Mouse (Mus musculus): ENCODE data around the gene Sat2. TPM values are rescaled to one million over a fixed set of nuclear protein-coding genes. Genes with fewer than 3 reads are reported as not detected.
A peak's percentile ranks its signal among the peaks of the same experiment; 100 is the strongest.

Gene Sat2
- polyA plus RNA-seq, 1 experiment from 2014 or later = 18.3 TPM

DNA sequence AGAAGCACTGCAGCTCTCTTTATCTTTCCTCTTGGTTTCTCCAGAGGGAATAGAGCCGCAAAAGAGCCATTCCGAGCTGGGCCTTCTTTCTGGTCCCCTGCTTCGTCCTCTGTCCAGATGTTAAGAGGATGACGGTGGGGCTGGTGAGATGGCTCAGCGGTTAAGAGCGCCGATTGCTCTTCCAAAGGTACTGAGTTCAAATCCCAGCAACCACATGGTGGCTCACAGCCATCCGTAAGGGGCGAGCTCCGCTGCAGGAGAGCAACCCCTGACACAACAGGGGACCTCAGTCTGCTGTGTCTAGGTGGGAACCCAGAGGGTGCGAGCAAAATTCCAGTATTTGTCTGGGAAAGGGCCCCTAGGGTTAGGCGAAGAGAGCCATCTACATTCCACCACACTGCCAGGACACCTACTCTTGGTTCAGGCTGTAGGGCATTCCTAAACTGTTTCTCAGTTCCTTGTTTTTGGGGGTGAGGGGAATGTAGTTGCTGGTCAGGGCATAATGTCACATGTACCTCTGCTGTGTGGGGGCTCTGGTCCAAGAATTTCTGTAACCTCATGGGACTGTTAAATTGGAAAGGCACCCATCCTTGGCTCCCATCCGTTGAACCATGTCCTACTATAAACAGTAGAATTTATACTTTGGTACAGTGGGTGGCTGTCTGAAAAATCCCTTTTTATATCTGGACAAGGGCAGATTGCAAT lies 41.3 kb downstream of the Sat2 start:
- Histone ChIP-seq H3K36me3 (ENCODE audit: insufficient read depth) (peaks cover 57% of the 10 kb centered on the region), H3K9me3 (ENCODE audit: low read depth, low read length) (no peaks in the 10 kb centered on the region), H3K9ac (peak overlapping the region; percentile 59), H3K4me1 (ENCODE audit: insufficient read depth) (0 out of 2 replicates have a peak, but pooled peaks cover 3% of the 10 kb centered on the region), H3K27ac (ENCODE audit: low read depth) (peak overlapping the region; percentile 96), H3K27me3 (ENCODE audit: insufficient read depth, low read length) (no peaks in the 10 kb centered on the region), H3K4me2 (peak overlapping the region; percentile 64), H3K4me3 (ENCODE audit: low read depth, low read length) (peak overlapping the region; percentile 51)
- ATAC-seq (ENCODE audit: insufficient read depth) (peak; percentile 1; the same call in 1 of the 2 replicates), DNase-seq (no peak)
- TF ChIP-seq CTCF (IDR thresholded peaks at IDR 0.05; ENCODE audit: low read depth) = no peak
- WGBS = 55% methylated on average over 13 of the region's 13 CpGs

DNA sequence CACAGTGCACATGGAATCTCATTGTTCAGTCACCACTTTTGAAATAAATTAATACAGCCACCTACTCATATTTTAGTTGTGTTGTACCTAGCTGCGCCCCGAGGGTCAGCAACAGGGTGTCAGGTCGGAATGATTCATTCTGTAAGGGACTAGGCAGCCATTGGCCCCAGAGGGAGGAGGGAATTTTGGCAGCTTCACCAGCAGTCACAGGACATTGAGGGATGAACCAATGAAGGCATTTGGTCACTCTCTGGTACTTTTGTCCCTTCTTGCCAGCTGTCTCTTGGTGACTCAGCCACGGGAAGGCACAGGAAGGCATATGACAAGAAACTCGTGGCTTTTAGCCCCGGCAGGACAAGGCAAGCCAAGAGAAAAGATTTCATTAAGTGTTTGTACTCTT lies 42.0 kb downstream of the Sat2 start:
- no peak overlapping the region for H3K4me3 ChIP-seq (ENCODE audit: low read depth, low read length)
- ATAC-seq (ENCODE audit: insufficient read depth) (no peak), DNase-seq (no peak)
- H3K4me2 ChIP-seq = no peak overlapping the region
- no peaks in the 10 kb centered on the region for H3K9me3 ChIP-seq (ENCODE audit: low read depth, low read length)
- H3K36me3 ChIP-seq (ENCODE audit: insufficient read depth) = peaks cover 58% of the 10 kb centered on the region
- WGBS = 82% methylated on average over 6 of the region's 6 CpGs
- H3K4me1 ChIP-seq (ENCODE audit: insufficient read depth) = 0 out of 2 replicates have a peak, but pooled peaks cover 3% of the 10 kb centered on the region
- 0 out of 2 replicates have a peak overlapping the region, but pooled peaks have one; percentile 59 for H3K9ac ChIP-seq
- no peaks in the 10 kb centered on the region for H3K27me3 ChIP-seq (ENCODE audit: insufficient read depth, low read length)
- TF ChIP-seq CTCF (IDR thresholded peaks at IDR 0.05; ENCODE audit: low read depth) = no peak
- H3K27ac ChIP-seq (ENCODE audit: low read depth) = 0 out of 2 replicates have a peak overlapping the region, but pooled peaks have one; percentile 96

DNA sequence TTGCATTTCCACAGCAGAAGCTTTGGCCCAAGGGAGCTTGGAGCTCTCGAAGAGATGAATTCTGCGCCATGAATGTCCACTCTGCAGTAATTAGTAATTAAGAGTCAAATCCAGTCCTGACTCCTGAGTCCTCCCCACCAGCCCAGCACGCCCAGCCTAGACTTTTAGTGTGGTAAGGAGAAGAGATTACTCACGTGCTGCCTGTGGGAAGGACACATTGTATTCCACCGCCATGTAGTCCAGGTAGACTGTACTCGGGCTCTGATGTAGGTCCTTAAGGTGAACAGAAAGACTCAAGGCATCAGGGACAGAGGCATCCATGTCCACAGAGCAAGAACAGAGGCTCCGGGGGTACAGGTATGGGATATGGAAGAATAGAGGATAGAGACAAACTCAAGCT lies 43.0 kb downstream of the Sat2 start:
- DNase-seq = no peak
- peaks cover 3% of the 10 kb centered on the region; the same call in 1 of the 2 replicates for H3K4me1 ChIP-seq (ENCODE audit: insufficient read depth)
- H3K9me3 ChIP-seq (ENCODE audit: low read depth, low read length) = no peaks in the 10 kb centered on the region
- ATAC-seq (ENCODE audit: insufficient read depth) = no peak
- H3K4me3 ChIP-seq (ENCODE audit: low read depth, low read length) = no peak overlapping the region
- H3K9ac ChIP-seq = no peak overlapping the region
- H3K27me3 ChIP-seq (ENCODE audit: insufficient read depth, low read length) = no peaks in the 10 kb centered on the region
- TF ChIP-seq CTCF (IDR thresholded peaks at IDR 0.05; ENCODE audit: low read depth) = no peak
- peaks cover 64% of the 10 kb centered on the region for H3K36me3 ChIP-seq (ENCODE audit: insufficient read depth)
- no peak overlapping the region for H3K4me2 ChIP-seq
- H3K27ac ChIP-seq (ENCODE audit: low read depth) = no peak overlapping the region
- 90% methylated on average over 7 of the region's 7 CpGs for WGBS

DNA sequence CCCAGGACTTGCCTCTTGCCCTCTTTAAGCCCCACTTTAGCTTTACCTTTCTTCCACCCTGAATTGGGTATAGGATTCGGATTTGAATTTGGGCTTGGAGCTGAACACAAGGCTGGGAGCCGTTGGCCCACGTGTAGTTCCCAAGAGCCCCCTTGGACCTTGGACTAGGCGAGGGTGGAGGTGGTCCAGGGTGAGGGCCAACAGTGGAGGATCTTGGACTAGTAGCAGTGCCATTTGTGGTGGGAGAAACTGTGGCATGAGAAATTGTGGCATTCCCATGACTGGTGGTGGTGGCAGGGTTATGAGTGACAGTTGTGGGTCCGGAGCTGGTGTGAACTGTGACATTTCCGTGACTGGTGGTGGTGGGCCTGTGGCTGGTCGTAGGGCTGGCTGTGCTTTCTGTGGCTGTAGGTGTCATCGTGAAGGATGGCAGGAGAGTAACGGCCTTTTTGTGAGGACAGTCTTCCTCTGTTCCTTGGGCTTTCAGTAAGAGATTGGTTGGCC lies 43.7 kb downstream of the Sat2 start:
- ATAC-seq (ENCODE audit: insufficient read depth) (no peak), DNase-seq (peak; percentile 22)
- 65% methylated on average over 9 of the region's 9 CpGs for WGBS
- peaks cover 5% of the 10 kb centered on the region for H3K4me1 ChIP-seq (ENCODE audit: insufficient read depth)
- peaks cover 67% of the 10 kb centered on the region for H3K36me3 ChIP-seq (ENCODE audit: insufficient read depth)
- 0 out of 2 replicates have a peak overlapping the region, but pooled peaks have one; percentile 24 for H3K27ac ChIP-seq (ENCODE audit: low read depth)
- no peak for TF ChIP-seq CTCF (IDR thresholded peaks at IDR 0.05; ENCODE audit: low read depth)
- no peak overlapping the region for H3K4me2 ChIP-seq
- no peak overlapping the region for H3K9ac ChIP-seq
- no peaks in the 10 kb centered on the region for H3K9me3 ChIP-seq (ENCODE audit: low read depth, low read length)
- no peaks in the 10 kb centered on the region for H3K27me3 ChIP-seq (ENCODE audit: insufficient read depth, low read length)
- 0 out of 2 replicates have a peak overlapping the region, but pooled peaks have one; percentile 2 for H3K4me3 ChIP-seq (ENCODE audit: low read depth, low read length)

DNA sequence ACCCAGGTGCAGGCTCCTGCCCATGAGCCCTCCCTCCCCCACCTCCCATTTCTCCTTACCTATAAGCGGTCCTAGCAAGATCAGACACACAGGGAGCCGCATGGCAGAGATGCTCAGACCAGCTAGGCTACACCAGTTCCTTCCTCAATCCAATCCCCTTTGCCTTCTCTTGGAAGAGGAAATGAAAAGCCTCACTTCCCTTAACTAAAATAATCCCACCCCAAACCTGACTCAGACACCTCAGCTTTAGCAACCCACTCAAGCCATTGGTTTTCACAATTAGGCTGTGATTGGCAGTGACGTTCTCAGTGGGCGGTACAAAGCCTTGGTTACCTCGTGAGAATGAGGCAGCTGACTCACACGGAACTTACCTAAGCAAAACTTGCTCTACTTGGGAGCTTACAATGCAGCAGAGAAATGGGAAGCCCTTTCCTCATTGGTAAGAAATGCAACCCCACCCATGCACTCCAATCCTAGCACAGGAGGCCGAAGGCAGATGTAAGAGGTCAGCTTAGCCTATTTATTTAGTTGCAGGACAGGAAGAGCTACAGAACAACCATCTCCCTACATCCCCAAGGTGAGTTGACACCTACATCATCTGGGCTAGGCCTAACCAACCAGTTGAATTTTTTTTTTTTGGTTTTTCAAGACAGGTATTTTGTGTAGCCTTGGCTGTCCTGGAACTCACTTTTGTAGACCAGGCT lies 44.3 kb downstream of the Sat2 start, which contains the start of gene Cd68:
TSS of gene Cd68 (minus strand) at position 193 of the 704 bp plus-strand sequence.
- 0 out of 2 replicates have a peak within 1 kb of the TSS, but pooled peaks have one; percentile 2 for H3K4me3 ChIP-seq (ENCODE audit: low read depth, low read length)
- peaks cover 73% of the 10 kb centered on the region for H3K36me3 ChIP-seq (ENCODE audit: insufficient read depth)
- 25% methylated on average over 7 of the region's 7 CpGs for WGBS
- DNase-seq (peak; percentile 73), ATAC-seq (ENCODE audit: insufficient read depth) (no peak)
- no peaks in the 10 kb centered on the region for H3K27me3 ChIP-seq (ENCODE audit: insufficient read depth, low read length)
- peaks cover 5% of the 10 kb centered on the region for H3K4me1 ChIP-seq (ENCODE audit: insufficient read depth)
- no peak within 1 kb of the TSS for H3K4me2 ChIP-seq
- H3K27ac ChIP-seq (ENCODE audit: low read depth) = 0 out of 2 replicates have a peak within 1 kb of the TSS, but pooled peaks have one; percentile 24
- no peak within 1 kb of the TSS for H3K9ac ChIP-seq
- TF ChIP-seq CTCF (IDR thresholded peaks at IDR 0.05; ENCODE audit: low read depth) = no peak
- no peaks in the 10 kb centered on the region for H3K9me3 ChIP-seq (ENCODE audit: low read depth, low read length)

DNA sequence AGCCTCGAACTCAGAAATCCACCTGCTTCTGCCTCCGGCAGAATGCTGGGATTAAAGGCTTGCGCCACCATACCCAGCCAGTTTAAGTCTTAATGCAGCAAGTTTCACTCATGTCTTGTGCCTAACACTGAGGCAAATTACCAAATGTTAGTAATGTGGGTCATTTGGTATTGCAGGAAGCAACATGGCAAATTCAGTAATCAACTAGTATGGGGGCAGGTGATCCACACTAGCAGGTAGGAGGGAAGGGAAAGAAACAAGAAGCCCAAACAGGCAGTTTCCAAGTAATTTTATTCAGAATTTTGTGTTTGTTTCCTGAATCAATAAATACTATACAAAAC lies 44.8 kb downstream of the Sat2 start:
- WGBS = 79% methylated on average over 3 of the region's 3 CpGs
- TF ChIP-seq CTCF (IDR thresholded peaks at IDR 0.05; ENCODE audit: low read depth) = no peak
- Histone ChIP-seq H3K27ac (ENCODE audit: low read depth) (no peak overlapping the region), H3K27me3 (ENCODE audit: insufficient read depth, low read length) (no peaks in the 10 kb centered on the region), H3K4me2 (no peak overlapping the region), H3K4me1 (ENCODE audit: insufficient read depth) (peaks cover 5% of the 10 kb centered on the region), H3K4me3 (ENCODE audit: low read depth, low read length) (no peak overlapping the region), H3K9me3 (ENCODE audit: low read depth, low read length) (no peaks in the 10 kb centered on the region), H3K36me3 (ENCODE audit: insufficient read depth) (peaks cover 73% of the 10 kb centered on the region), H3K9ac (no peak overlapping the region)
- DNase-seq (no peak), ATAC-seq (ENCODE audit: insufficient read depth) (no peak)
